Mouse (Mus musculus) regulatory T cell (primary cell): ENCODE data around the gene Cped1.
"Not testable (repeated sequence)": the region's sequence is repeated elsewhere in the genome, so short reads cannot be mapped to it uniquely, and the experiment has no call there.

Experiments
- in situ Hi-C: fragments of 300-600 bp; cut with MboI, MseI; formaldehyde crosslinking; loops from one replicate; pipeline ENCODE4 v1.15.1; 2025; ENCODE audit warnings: high pct_unique_total_duplicates

Cped1 gene

DNA sequence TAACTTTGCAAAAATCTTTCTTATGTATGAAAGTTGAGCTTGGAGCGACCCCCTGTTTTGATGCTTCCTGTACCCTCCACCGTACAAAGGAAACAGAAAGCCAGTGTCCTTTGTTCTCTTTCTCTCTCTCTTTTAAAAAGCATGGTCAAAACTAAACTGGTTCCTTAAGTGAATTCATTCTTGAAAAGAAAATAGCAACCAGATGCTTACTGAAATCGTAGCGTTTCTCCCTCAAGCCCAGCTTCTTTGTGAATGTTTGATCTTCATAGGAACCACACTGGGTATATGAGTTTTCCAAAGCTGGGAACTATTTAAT is 40.6 kb downstream of the Cped1 start:
- in situ Hi-C loops, result no loop called here

DNA sequence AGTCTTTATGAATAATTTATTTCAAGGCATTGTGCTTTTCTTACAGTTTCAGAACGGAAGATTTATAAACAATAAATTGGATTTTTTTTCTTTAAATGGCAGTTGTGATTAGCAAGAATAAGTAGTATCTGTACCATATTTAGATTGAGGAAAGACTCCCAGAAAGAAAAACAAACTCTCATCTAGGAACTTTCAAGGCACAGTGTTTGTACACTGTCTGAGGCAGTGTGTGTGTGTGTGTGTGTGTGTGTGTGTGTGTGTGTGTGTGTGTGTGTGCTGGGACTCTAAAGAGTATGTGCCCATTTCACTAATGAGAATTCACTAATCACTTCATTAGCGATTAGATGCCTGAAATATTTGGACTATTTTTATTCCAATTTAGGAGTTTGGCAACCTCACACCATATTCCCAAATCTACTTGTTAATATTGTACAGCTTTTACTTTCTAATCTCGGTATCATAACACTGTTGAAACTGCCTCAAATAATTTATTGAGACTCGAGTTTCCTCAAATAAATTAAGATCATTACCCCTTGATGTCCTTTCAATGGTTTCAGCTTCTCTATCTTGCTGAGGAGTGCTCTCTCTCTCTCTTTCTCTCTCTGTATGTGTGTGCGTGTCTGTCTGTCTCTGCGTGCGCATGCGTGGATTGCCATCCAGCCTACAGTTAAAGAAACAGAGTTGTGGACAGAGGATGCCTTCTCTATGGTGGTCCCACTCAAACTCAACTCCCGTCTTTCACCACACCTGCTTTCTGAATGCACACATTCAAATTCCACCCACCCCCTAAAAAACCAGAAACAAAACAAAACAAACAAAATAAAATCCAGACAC is 41.3 kb downstream of the Cped1 start:
- in situ Hi-C loops, result no loop called here

DNA sequence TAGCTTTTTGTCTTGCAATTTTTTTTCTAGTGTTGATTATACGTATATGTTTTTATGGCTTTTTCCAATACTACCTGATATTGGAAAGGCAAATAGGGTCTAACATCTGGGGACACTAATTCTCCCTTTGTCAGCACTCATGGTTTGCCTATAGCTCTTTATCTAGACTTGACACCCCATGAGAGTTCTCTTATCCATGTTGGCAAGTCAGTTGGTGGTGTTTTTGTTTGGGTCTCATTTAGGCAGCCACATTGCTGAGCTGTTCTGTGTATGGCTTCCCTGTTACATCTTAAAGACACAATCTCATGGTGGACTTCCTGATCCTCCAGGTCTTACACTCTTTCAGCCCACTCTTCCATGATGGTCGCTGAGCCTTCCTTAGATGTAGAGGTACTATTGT is 42.1 kb downstream of the Cped1 start:
- in situ Hi-C loops, result no loop called here

DNA sequence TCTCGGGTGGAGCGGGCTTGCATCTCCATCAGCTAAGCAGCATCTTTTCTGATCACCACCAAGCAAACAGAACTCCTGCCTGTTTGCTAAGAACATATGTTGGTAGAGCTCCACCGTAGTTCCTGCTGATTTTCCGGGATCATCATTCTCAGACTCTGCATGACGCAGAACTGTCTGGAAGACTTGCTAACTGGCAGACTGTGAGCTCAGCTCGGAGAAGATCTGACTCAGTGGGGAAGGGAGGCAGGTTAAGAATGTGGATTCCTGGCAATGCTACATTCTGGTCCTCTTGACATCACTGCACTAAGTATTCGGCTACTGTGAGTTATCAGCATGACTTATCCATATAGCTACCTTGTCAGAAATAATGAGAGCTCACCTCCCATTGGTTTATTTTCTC is 44.7 kb downstream of the Cped1 start:
- in situ Hi-C loops, result no loop called here

DNA sequence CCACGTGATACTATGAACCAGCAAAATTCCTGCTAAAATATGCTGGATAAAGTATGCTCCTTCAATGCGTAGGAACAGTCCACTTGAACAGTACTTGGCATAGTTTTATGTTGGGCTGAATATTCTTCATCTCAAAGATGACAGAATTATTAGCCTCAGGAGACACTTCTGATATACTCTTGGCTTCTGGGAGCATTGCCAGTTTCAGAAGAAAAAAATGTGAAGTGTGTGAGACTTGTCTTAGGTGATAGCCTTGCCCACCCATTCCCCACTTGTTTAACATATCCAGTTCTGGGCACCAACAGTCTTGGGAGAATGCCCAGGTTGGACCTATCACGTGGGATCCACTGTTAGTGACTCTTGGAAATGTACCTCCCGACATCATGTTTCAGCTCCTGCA is 47.5 kb downstream of the Cped1 start:
- in situ Hi-C loops, result no loop called here

DNA sequence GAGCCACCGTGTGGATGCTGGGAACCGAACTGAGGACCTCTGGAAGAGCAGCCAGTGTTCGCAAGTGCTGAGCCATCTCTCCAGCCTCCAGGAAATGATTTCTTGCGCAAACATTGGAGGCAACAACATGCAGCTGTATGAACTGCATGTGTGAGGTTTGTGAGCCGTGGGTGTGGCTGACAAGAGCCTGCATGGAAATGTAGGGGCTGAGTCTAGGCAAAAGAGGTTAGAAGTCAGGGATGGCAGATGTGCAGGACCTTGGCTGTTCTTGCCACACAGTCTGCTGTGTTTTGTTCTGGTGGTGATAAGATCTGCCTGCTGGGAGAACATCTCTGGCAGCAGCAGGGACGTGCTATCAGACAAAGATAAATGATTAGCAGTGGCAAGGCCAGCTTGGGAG is 49.7 kb downstream of the Cped1 start:
- in situ Hi-C loops, result no loop called here

DNA sequence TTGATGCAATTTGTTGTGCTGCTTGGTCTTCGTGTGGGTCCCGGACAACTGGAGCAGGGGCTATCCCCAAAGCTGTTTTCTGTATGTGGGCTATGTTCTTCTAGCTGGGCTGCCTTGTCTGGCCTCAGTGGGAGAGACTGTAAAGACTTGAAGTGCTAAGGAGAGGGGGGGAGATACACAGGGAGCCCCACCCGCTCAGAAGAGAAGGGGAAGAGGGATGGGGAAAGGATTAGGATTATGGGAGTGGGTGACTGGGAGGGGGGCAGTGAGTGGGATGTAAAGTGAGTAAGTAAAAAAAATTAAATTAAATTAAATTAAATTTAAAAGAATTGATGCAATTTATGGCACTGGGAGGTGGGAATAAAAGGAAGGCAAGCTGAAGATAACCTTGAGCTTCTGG is 50.2 kb downstream of the Cped1 start:
- in situ Hi-C loops, result no loop called here

DNA sequence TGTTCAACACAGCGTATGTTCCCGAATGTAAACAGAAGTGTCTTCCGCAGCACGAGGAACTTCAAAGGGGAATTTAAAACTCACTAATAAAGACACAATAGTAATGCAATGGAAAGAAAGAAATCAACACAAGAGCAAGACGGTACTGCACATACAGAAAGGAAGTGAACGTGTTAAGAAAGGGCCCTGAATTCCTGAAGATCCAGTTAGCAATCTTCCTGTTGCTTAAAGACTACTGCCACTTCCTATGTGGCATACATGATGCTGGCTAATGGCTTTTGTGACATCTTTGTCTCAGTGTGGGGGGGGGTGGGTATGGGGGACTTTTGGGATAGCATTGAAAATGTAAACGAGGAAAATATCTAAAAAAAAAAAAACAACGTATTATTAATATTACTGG is 50.7 kb downstream of the Cped1 start:
- in situ Hi-C loops, result no loop called here

DNA sequence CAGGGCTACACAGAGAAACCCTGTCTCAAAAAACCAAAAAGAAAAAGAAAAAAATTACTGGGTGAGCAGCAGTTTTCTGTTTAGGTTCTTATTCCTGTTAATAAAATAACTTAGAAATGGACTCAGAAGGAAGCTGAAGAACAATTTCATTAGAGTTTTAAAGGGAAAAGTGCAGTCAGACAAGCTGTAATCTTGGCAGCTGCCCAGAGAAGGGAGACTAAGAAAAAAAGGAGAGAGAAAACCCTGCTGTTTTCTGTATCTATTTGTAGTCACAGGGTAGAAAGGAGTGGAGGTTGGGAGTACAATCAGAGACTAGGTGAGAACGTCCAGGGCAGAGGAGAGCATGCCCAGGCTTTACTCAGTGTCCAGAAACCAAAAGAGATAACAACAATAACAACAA is 51.2 kb downstream of the Cped1 start:
- in situ Hi-C loops, result no loop called here

DNA sequence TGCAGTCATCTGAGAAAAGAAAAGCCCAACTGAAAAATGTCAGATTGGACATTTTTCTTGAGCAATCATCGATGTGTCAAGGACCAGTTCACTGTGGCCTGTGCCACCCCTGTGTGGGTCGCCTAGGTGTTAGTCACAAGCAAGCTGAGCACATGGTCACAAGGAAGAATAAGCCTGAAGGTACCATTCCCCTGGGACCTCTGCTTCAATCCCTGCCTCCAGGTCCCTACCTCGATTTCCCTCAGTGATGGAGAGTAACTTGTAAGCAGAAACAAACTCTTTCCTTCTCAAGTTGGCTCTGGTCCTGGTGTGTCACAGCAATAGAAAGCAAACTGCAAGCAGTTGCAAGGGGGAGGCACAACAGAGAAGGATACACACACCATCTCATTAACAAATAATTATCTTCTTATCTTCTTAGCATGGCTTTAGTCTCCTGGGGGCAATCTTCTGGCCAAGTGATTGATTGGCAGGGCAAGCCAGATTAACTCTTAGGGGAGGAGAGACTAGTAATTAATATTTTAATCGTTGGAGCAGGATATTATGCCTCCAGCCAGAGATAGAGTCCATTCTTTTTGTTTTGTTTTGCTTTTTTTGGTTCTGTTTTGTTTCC is 51.8 kb downstream of the Cped1 start:
- in situ Hi-C loops, result no loop called here

DNA sequence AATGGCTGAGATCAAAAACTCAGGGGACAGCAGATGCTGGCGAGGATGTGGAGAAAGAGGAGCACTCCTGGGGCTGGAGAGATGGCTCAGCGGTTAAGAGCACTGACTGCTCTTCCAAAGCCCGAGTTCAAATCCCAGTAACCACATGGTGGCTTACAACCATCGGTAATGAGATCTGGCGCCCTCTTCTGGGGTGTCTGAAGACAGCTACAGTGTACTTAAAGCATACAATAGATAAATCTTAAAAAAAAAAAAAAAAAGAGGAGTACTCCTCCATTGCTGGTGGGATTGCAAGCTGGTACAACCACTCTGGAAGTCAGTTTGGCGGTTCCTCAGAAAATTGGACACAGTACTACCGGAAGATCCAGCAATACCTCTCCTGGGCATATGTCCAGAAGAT is 54.0 kb downstream of the Cped1 start:
- in situ Hi-C loops, result not testable (repeated sequence)

DNA sequence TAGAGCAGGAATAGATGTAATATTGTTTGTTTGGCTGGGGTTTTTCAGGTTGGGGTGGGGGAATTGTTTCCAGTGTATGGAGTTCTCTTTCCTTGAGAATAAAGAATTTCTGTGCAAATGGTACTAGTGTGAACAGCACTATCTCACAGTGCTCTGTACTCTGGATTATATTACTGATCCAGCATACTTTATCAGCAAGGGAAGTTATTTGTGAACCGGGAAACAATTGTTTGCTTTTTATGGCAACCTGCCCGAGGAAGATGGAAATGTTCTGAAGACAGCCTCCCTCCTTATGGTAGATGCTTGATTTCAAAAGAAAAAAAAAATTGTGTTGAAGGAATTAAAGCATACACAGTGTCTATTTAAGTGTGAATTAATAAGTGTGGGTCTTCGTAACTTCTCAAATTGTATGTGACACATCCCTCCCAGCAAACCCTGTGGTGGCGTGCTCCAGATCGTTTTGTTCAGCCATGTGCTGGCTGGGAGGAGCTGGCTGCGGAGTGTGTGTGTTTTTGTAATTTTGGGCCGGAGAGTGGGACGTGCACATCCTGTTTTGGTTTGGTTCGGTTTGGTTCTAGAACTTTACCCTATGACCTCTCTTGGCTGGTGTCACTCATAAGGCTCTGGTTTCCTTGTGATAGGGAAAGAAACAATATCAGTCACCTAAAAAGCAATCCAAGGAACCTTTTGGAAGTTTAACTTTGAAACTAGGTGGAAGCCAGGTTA is 59.3 kb downstream of the Cped1 start:
- in situ Hi-C loops, result no loop called here

DNA sequence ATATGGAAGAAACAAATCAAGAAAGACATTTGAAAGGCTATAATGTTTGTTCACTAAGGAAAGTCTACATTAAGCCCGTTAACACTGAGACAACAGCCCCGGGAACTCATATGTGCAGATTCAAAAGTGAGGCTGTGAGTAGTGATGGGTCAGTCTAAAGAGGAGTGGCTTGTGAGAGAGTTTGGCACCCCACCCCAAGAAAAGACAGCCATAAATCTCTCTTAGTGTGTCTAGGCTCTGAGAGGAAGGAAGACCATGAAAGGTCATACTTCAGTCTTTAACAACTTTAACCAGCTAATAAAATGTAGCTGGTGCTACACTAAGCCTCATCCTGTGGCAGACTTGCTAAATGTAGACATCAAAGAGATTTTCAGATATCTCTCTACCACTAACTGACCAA is 61.4 kb downstream of the Cped1 start:
- in situ Hi-C loops, result no loop called here

DNA sequence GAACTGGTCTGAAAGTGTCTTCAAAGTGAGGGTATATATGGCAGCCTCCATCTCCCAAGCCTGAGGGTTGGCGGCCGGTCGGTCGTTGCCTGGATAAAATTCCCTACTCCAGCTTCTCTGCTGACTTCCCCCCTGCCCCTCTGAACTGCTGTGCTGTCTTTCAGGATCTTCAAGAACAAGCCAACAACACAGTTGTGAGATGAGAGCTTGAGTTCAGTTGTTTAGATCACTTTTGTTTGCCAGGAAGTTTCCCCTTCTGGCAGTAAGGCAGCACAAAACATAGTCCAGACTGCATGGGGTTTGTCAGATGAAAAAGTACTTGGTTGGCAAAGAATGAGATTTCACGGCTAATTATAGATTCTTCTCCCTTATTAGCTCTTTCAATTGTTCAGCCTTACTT is 63.4 kb downstream of the Cped1 start:
- in situ Hi-C loops, result no loop called here

DNA sequence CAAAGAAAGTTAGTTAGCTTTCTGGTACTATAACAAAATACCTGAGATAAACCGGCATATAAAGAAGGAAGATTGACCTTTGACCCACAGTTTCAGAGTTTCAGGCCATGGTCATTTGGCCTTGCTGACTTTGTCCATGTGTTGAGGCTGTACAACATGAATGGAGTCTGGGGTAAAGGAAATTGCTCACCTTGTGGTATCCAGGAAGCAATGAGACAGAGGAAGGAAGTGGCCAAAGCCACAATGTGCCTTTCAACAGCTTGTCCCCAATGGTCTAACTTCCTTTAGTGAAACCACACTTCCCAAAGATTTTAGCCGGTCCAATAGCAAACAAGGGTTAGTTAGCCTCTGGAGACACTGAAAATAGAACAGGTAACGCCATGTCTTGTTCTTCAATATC is 65.8 kb downstream of the Cped1 start:
- in situ Hi-C loops, result no loop called here

DNA sequence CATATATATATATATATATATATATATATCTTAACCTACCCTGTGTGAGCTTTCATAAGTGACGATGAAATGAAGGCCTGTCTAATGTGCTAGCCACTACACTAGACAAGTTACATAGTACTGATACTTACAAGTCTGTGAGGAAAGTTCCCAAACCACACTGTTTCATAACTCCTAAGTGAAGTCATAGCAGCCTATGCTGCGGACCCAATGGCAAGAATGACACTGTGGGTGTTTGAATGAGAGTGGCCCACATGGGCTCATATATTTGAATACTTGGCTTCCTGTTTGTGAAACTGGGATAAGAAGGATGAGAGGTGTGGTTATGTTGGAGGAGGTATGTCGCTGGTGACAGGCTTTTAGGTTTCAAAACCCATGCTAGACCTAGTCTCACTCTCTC is 67.3 kb downstream of the Cped1 start:
- in situ Hi-C loops, result no loop called here

DNA sequence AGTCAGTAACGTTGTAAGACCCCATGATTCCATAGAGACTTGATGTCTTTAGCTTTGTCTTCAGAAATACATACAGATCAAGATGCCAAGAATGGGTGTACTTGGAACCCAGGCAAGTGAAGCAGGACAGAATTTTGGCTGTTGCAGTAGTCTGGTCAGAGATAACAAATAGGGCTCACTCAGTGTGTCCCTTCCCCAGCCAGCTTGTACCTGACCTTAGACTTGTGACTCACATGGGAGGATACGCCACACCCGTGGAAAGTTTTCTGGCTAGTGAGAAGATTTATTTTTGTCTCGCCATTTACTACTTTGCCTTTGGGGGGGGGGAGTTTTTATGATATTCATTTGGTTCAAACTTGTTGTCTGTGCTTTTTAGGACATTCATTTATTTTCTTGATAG is 78.6 kb downstream of the Cped1 start:
- in situ Hi-C loops, result no loop called here

DNA sequence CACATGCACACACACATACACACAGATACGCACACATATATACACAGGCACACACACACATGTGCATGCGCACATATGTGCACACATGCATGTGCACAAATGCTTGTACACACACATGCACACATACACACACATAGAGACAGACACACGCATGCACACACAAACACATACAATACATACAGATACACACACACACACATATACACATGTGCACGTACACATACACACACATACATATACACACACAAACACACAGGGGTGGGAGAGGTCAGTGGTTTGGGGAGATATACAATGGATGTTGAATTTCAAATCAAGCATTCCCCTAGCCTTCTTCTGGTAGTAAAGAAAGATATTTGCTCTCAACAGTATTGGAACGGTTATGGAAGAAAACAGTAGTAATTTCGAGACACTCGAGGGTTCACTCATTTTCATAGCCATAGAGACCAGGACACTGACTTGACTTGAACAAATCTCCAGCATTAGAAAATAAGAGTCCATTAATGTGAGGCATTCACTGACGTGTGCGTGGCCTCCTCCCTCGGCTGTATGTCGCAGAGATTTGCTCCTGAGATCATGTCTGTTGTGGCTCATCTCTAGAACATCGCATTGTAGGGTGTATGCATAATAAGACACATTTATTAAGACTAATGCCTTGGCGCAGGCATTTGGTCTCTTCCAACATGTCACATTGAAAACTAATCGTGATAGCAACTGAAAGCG is 85.0 kb downstream of the Cped1 start:
- in situ Hi-C loops, result loop anchor here (5.0 kb wide), 2 partner anchors 88 to 273 kb away; no protein-coding TSS in a partner anchor

DNA sequence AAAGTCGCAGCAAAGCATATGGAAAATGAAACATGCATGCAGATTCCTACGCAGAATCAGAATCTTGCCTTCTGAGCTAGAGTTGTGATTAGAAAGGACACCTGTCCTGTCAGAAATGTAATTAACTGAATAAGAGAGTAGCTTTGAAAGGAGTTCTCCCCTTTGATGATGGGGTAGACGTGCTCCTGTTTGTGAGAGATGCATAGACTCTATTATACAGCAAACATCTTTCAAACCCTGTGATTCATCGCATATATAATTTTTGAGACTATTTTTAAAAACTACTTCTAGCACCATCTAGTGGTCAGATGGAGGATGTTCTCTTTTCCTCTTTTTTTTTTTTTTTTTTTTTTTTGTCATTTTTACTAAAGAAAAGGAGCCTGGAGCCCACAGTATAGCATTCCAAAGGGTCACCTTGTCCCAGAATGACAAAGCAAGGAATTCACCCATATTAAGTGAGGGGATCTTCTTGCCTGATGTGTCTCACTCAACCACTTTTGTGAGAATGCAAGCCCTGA is 85.7 kb downstream of the Cped1 start:
- in situ Hi-C loops, result loop anchor here (5.0 kb wide), 2 partner anchors 89 to 274 kb away; no protein-coding TSS in a partner anchor

DNA sequence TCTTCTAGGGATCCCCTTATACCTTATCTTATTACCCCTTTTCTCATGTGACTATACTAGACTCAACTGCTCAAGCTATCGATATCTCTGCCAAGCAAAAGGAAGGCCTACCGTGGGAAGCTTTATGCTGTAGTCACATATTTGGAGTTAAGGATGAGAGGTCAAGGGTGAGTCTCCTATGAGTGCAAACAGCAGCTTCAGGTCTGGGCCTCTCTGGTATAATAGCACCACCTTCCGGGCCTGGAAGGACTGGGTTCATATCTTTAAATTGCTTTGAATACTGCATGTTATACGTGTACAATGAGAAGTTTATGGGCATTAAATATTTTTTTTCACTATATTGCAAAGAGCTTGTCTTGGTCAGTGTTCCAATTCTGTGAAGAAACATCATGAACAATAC is 87.0 kb downstream of the Cped1 start:
- in situ Hi-C loops, result loop anchor here (5.0 kb wide), 2 partner anchors 90 to 275 kb away; no protein-coding TSS in a partner anchor

DNA sequence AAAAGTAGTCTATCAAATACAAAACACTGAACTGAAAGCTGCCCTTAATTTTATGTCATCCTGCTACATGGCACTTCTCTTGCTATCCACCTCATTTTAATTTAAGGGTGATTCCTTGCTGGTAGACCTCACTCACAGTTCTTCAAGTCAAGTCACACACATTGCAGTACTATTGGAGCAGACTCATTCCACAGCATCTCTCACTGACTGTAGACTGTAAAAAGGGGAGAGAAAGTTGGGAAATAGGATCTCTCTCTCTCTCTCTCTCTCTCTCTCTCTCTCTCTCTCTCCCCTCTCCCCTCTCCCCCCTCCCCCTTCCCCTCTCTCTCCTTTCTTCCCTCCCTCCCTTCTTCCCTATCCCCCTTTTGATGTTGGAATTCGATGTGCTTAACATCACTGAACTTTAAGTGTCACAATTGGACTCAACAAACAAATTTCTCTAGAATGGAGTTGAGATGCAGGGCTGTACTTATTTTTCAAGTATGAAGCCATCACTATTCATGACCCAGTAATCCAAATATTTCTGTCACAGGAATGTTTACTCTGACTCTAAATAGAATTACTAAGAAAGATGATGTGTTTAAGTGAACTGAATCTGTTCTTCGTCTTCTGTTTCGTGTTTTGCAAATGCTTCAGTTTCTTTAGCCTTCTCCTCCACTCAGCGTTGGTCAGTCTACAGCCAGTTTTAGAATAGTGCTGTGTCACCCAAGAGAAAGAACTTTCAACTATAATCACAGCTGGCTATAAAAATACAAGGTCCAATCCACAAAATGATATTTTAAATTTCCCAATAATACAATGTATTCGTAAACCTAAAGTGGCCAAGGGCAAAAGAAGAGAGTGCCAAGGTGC is 88.7 kb downstream of the Cped1 start:
- in situ Hi-C loops, result loop anchor here (5.0 kb wide), 2 partner anchors 92 to 277 kb away; no protein-coding TSS in a partner anchor
